Comparison of ENCODE assay signal across 12 mouse cellular contexts in genomic region chr11:77070721-77071120, GRCm38 (mm10). TPM values are rescaled to one million over a fixed set of nuclear protein-coding genes. Genes with fewer than 3 reads are reported as not detected.
DNase-seq lines count a peak whose midpoint lies in the region; ATAC-seq and TF ChIP-seq lines count a peak whose summit lies in the region.
"Had no signal": no experiment of that assay in that cellular context is flagged by ENCODE, and none has a peak within 500 bp of the region (broad histone marks: within the 10 kb centered on the region; RNA-seq: fewer than 3 reads in every experiment).

No protein-coding gene starts in this region.

- DNase-seq in embryo, embryonic 11 days = peak; percentile 33
- no peak for DNase-seq in embryo, embryonic 9.5 days (ENCODE audit: extremely low spot score)
- DNase-seq in liver, adult 2 months (ENCODE audit: extremely low read depth, low read depth, low spot score) = peak; percentile 14
- DNase-seq in liver, embryonic 11.5 days (ENCODE audit: low spot score) = no peak
- DNase-seq in Patski (ENCODE audit: low read depth, low spot score) = no peak
- DNase-seq in lung, postnatal 36 days = peak; percentile 47
- no peak for DNase-seq in urinary bladder, postnatal 36 days (ENCODE audit: low spot score in 2 of 2)
- no peak for DNase-seq in urinary bladder, postnatal 4 days (ENCODE audit: low spot score in 2 of 2)
- DNase-seq: right cerebral cortex, postnatal 14 days had no signal

- H3K9me3 ChIP-seq in liver, embryonic 11.5 days (ENCODE audit: control insufficient read depth, low read length) = no peaks in the 10 kb centered on the region
- H3K9me3 ChIP-seq: embryonic facial prominence, embryonic 15.5 days; heart, embryonic 15.5 days had no signal

- H3K27ac ChIP-seq in liver, adult 2 months (replicated peaks; ENCODE audit: insufficient read depth, low read depth, low read length) = no peak overlapping the region
- no peak overlapping the region for H3K27ac ChIP-seq in liver, embryonic 11.5 days (ENCODE audit: low read depth, low read length)
- H3K27ac ChIP-seq: embryonic facial prominence, embryonic 15.5 days; heart, embryonic 15.5 days had no signal

- no peak overlapping the region for H3K4me3 ChIP-seq in liver, adult 2 months (ENCODE audit: insufficient read depth, low read depth, low read length)
- no peak overlapping the region for H3K4me3 ChIP-seq in liver, embryonic 11.5 days (ENCODE audit: low read depth, low read length)
- H3K4me3 ChIP-seq: embryonic facial prominence, embryonic 15.5 days; heart, embryonic 15.5 days had no signal

- peak; percentile 9; the same call in 1 of the 2 replicates for TF ChIP-seq CTCF in liver, adult 2 months (IDR thresholded peaks at IDR 0.05; ENCODE audit: low read depth, low read length)
- peak; percentile 62 for TF ChIP-seq CTCF in Patski (IDR thresholded peaks at IDR 0.05)

- no peaks in the 10 kb centered on the region for H3K27me3 ChIP-seq in liver, adult 2 months (ENCODE audit: control insufficient read depth, insufficient read depth, low read length)
- H3K27me3 ChIP-seq in liver, embryonic 11.5 days (replicated peaks; ENCODE audit: control insufficient read depth, insufficient read depth, low read length) = no peaks in the 10 kb centered on the region
- H3K27me3 ChIP-seq in Patski = no peaks in the 10 kb centered on the region
- H3K27me3 ChIP-seq: embryonic facial prominence, embryonic 15.5 days; heart, embryonic 15.5 days had no signal

- H3K4me2 ChIP-seq in liver, embryonic 11.5 days = no peak overlapping the region
- H3K4me2 ChIP-seq: embryonic facial prominence, embryonic 15.5 days; heart, embryonic 15.5 days; midbrain, embryonic 11.5 days had no signal

- no peak for TF ChIP-seq POLR2A in liver, adult 2 months (IDR thresholded peaks at IDR 0.05; ENCODE audit: extremely low read depth, insufficient read depth, low read length)

- no peaks in the 10 kb centered on the region for H3K4me1 ChIP-seq in liver, adult 2 months (ENCODE audit: control insufficient read depth, insufficient read depth, low read length)
- no peaks in the 10 kb centered on the region for H3K4me1 ChIP-seq in liver, embryonic 11.5 days (replicated peaks; ENCODE audit: control insufficient read depth, insufficient read depth, low read length)
- H3K4me1 ChIP-seq: embryonic facial prominence, embryonic 15.5 days had no signal

- CTCF ChIA-PET in Patski (lab: Charles Lee) = interaction anchor here (0.6 to 1.6 kb wide), 9 partner anchors 11 to 83 kb away, joined by 3 to 7 read pairs (median 4); no protein-coding TSS in a partner anchor

- POLR2A ChIA-PET in Patski (lab: Charles Lee) = interaction anchor here (0.6 to 0.7 kb wide), 2 partner anchors 12 to 27 kb away, joined by 3 read pairs; no protein-coding TSS in a partner anchor

- H3K36me3 ChIP-seq in liver, adult 2 months (ENCODE audit: control insufficient read depth, insufficient read depth, low read length) = peaks cover 17% of the 10 kb centered on the region
- H3K36me3 ChIP-seq in liver, embryonic 11.5 days (ENCODE audit: control insufficient read depth, insufficient read depth, low read length) = peaks cover 12% of the 10 kb centered on the region; the same call in 1 of the 2 replicates

- no peak overlapping the region for H3K9ac ChIP-seq in liver, adult 2 months (ENCODE audit: low read depth, low read length)
- H3K9ac ChIP-seq in liver, embryonic 11.5 days (ENCODE audit: low read depth, low read length) = no peak overlapping the region
- H3K9ac ChIP-seq: embryonic facial prominence, embryonic 15.5 days; heart, embryonic 15.5 days had no signal

- WGBS in liver, adult 2 months = 74% methylated on average over 4 of the region's 4 CpGs
- 78% methylated on average over 4 of the region's 4 CpGs for WGBS in liver, embryonic 11.5 days

- ATAC-seq in liver, embryonic 11.5 days (replicated peaks; ENCODE audit: low FRiP score) = no peak
- no peak for ATAC-seq in Patski

- H3K79me2 ChIP-seq in liver, adult 2 months (ENCODE audit: control insufficient read depth, insufficient read depth, low read length) = peaks cover 15% of the 10 kb centered on the region; the same call in 1 of the 2 replicates

- in situ Hi-C loops in Patski (cut with MboI; ENCODE audit: low pct_unique_long_range_greater_than_20kb) = no loop called here

RNA-seq across cellular contexts. Expression of gene Nsrp1, which starts 7.5 kb away (rescaled TPM):
- total RNA-seq in liver, adult 2 months (2014; rRNA removed) = 2.2 and 3.7 TPM in 2 replicates
- 0.65 and 0.75 TPM in 2 replicates for polyA plus RNA-seq in liver, adult 2 months (2012; rRNA removed)
- polyA plus RNA-seq in liver, embryonic 11.5 days (2014; fragmentation: Nextera tagmentation; extraction: Ambion mirVana) = 37.4 and 45.6 TPM in 2 replicates
- 33.8 TPM for polyA plus RNA-seq in Patski (2021)

Comparison
In these comparisons a context has a peak if more than half of its experiments do, and no peak if none do; other contexts are left out.
1. DNase-seq: peak in embryo, embryonic 11 days (single experiment), liver, adult 2 months (single experiment) and lung, postnatal 36 days (single experiment); none in embryo, embryonic 9.5 days (single experiment), liver, embryonic 11.5 days (single experiment), Patski (single experiment), urinary bladder, postnatal 36 days (0 of 2) and urinary bladder, postnatal 4 days (0 of 2).
2. RNA of gene Nsrp1, which starts 7.5 kb away (polyA plus RNA-seq): 37.4 to 45.6 TPM in liver, embryonic 11.5 days and 33.8 TPM in Patski (single experiment); 0.65 to 0.75 TPM in liver, adult 2 months; every median in the first group is over 10 times any median in the second.